Mouse (Mus musculus): Measurements from ENCODE around the gene Cyp2d40.
"Not testable (repeated sequence)": the region's sequence is repeated elsewhere in the genome, so short reads cannot be mapped to it uniquely, and the experiment has no call there.

DNA sequence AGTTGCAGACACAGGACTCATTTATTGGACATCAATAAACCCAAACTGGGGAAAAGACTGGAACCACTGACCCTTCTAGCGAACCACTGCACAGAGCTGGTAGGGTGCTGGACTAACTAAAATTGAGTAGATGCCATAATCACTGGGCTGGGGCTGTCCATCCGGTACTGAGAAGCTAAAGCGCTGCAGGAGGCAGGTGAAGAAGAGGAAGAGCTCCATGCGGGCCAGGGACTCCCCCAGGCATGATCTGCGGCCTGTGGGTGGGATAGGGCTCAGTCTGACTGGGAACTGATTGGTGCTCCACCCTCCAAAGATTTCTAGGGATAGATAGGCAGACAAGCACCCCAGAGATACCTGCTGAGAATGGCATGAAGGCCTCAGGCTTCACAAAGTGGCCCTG lies 13.9 kb upstream of the Cyp2d40 start:
- TF ChIP-seq POLR2A (IDR thresholded peaks at IDR 0.05; ENCODE audit: insufficient read depth, low read depth, low read length); CTCF (IDR thresholded peaks at IDR 0.05); EP300 (IDR thresholded peaks at IDR 0.05; ENCODE audit: insufficient read depth, low read depth, low read length): not testable (repeated sequence)
